Mouse (Mus musculus) lung, embryonic 14.5 days (tissue): ENCODE results near the gene Rapgef1. TPM values are rescaled to one million over a fixed set of nuclear protein-coding genes. Genes with fewer than 3 reads are reported as not detected.
A peak's percentile ranks its signal among the peaks of the same experiment; 100 is the strongest.

Source experiments
- ATAC-seq: fragments of 200-750 bp; cut with Nextera tagmentation; 2 replicates; pipeline ENCODE4 v1.8.0; 2017; ENCODE audit warnings: mild to moderate bottlenecking, moderate TSS enrichment, moderate library complexity; ENCODE audit not compliant: insufficient read depth
- DNase-seq: peaks from one replicate; pipeline ENCODE4 v3.0.0-alpha.2; 2015
- H3K27ac ChIP-seq: fragments of 300-500 bp; sonication (generic); 2 replicates; pipeline ENCODE4 v1.5.1; 2014; ENCODE audit warnings: low read depth, mild to moderate bottlenecking, moderate library complexity
- H3K27me3 ChIP-seq: fragments of 300-500 bp; sonication (generic); 2 replicates; pipeline ENCODE4 v1.6.1; 2014; ENCODE audit warnings: low read length, control low read depth; ENCODE audit not compliant: insufficient read depth
- H3K36me3 ChIP-seq: fragments of 300-500 bp; sonication (generic); 2 replicates; pipeline ENCODE4 v1.6.1; 2014; ENCODE audit warnings: control low read depth; ENCODE audit not compliant: insufficient read depth
- H3K4me1 ChIP-seq: fragments of 300-500 bp; sonication (generic); 2 replicates; pipeline ENCODE4 v1.6.1; 2014; ENCODE audit warnings: antibody characterized with exemption, control low read depth; ENCODE audit not compliant: insufficient read depth
- H3K4me2 ChIP-seq: fragments of 300-500 bp; sonication (generic); 2 replicates; pipeline ENCODE4 v1.6.1; 2014; ENCODE audit warnings: mild to moderate bottlenecking
- H3K4me3 ChIP-seq: fragments of 300-500 bp; sonication (generic); 2 replicates; pipeline ENCODE4 v1.5.1; 2014; ENCODE audit warnings: low read depth, low read length
- H3K9ac ChIP-seq: fragments of 300-500 bp; sonication (generic); 2 replicates; pipeline ENCODE4 v1.6.1; 2014
- H3K9me3 ChIP-seq: fragments of 300-500 bp; sonication (generic); 2 replicates; pipeline ENCODE4 v1.6.1; 2016; ENCODE audit warnings: low read depth, low read length, control low read depth
- CTCF ChIP-seq: IDR thresholded peaks from 2 replicates; pipeline ENCODE4 v1.5.1; 2016; ENCODE audit warnings: antibody characterized with exemption, low read depth
- WGBS: fragments of 180-500 bp; shearing (Covaris S2); extraction: QIAGEN DNeasy Blood & Tissue Kit; methylation state at CpG from one replicate; pipeline ENCODE4 v1.1.7; 2014; 5-methylcytosine and 5-hydroxymethylcytosine counted together
- polyA plus RNA-seq: library from polyadenylated mRNA; unstranded; fragments of >200 nt; fragmentation: Nextera tagmentation; extraction: Ambion mirVana; gene quantifications from 2 replicates; pipeline ENCODE4 v1.2.1, GENCODE M21; 2014

Gene Rapgef1
- polyA plus RNA-seq, 1 experiment from 2014 or later = 20.5 TPM

DNA sequence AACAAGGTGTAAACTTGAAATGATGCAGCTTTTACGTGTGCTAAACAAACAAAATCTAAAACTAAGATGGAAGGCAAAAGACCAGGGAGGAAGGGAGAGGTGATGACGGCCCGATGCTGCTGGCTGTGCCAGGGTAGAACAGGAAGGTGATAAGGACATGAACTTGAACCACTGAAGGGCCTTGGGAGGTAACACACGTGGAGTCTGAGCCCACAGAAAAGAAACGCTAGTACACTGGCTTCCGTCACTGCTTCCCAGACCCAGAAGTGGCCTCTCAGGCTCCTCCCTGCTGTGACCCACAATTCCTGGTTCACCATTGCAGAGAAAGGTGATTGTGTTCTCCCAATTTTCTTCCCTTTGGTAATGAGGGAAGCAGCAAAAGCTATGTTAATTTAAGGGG is 13.1 kb upstream of the Rapgef1 start:
- no peak overlapping the region for H3K9ac ChIP-seq
- TF ChIP-seq CTCF = no peak

DNA sequence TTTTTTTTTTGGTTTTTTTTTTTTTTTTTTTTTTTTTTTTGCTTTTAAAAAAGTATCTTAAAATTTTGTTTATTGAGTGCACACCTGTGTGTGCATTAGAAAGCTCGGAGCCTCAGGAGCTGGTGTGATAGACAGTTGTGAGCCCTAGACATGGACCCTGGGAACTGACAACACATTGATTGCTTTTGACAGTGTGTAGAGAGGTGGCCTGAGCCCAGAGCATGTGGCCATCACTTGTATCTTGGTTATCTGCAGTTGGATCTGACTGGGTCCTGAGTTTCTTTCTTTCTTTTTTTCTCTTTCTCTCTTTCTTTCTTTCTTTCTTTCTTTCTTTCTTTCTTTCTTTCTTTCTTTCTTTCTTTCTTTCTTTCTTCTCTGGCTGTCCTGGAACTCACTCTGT is 2.2 kb upstream of the Rapgef1 start:
- Histone ChIP-seq H3K9me3 (no peaks in the 10 kb centered on the region), H3K4me3 (no peak overlapping the region), H3K4me1 (peaks cover 6% of the 10 kb centered on the region), H3K36me3 (no peaks in the 10 kb centered on the region), H3K4me2 (no peak overlapping the region), H3K27me3 (no peaks in the 10 kb centered on the region), H3K27ac (no peak overlapping the region), H3K9ac (no peak overlapping the region)
- WGBS = 81% methylated on average over 1 of the region's 1 CpGs
- TF ChIP-seq CTCF = no peak
- ATAC-seq (no peak), DNase-seq (no peak)

More for the DNA sequence above, 13.1 kb upstream of the Rapgef1 start:
- no peak overlapping the region for H3K4me3 ChIP-seq
- H3K4me2 ChIP-seq = no peak overlapping the region
- no peaks in the 10 kb centered on the region for H3K4me1 ChIP-seq
- WGBS = 27% methylated on average over 6 of the region's 6 CpGs
- DNase-seq (no peak), ATAC-seq (no peak)
- H3K9me3 ChIP-seq = no peaks in the 10 kb centered on the region
- no peak overlapping the region for H3K27ac ChIP-seq
- H3K36me3 ChIP-seq = no peaks in the 10 kb centered on the region
- no peaks in the 10 kb centered on the region for H3K27me3 ChIP-seq

DNA sequence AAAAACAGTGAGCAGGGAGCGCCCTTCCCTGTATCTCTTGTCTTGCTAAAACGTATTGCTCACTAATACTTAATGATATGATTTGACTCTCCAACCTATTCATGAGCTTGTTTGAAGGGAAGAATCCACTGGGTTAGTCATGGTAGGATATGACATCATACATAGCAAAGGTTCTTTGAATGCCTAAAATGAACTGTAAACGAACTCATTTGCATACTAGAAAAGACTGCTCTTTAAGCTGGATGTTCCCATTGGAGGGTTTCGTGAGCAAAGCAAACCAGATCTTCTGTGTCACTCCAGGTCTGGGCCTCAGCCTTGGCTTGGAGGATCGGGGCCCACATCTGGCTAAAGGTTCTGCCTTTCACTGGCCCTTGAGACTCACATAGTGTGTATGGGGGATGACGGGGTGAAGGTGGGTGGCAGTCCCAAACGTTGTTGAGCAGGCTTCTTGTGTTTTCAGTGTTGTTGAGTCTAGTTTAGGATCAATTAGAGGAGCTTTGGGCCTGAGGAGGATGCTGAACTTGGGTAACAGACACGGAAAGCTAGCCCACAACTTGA is 515 bp upstream of the Rapgef1 start:
- peak overlapping the region; percentile 67; the same call in 1 of the 2 replicates for H3K4me2 ChIP-seq
- H3K36me3 ChIP-seq = no peaks in the 10 kb centered on the region
- H3K9ac ChIP-seq = no peak overlapping the region
- no peaks in the 10 kb centered on the region for H3K9me3 ChIP-seq
- DNase-seq = no peak
- no peak overlapping the region for H3K4me3 ChIP-seq
- H3K4me1 ChIP-seq = peaks cover 6% of the 10 kb centered on the region
- ATAC-seq = no peak
- WGBS = 62% methylated on average over 8 of the region's 8 CpGs
- TF ChIP-seq CTCF = no peak
- no peaks in the 10 kb centered on the region for H3K27me3 ChIP-seq
- no peak overlapping the region for H3K27ac ChIP-seq

DNA sequence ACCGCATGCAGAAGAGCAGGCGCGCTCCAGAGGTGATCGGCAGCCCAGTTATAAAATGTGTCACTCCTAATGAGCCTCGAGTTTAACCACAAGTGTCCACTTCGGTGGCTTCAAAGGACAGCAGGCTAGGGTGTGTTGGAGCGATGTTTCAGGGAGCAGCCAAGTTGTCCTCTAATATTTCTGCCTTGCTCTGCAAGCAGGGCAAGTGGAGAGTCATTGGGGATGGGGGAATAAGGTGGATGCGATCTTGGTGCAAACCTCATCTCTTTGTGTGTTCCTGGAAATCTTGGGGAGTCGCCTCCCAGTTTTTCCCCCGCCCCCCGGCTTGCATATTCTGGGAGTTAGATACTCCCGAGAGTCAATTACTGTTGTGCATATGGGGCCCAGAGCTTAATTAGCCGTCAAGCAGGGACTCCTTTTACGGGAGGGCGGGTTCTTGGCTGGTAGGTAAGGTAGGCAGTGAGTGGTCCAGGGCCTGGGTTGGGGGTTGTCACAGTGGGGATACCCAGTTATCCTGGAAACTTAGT is 844 bp downstream of the Rapgef1 start:
- H3K36me3 ChIP-seq = no peaks in the 10 kb centered on the region
- peak overlapping the region; percentile 73 for H3K4me3 ChIP-seq
- H3K4me2 ChIP-seq = peak overlapping the region; percentile 67
- H3K27me3 ChIP-seq = no peaks in the 10 kb centered on the region
- H3K9ac ChIP-seq = peak overlapping the region; percentile 94
- ATAC-seq (no peak), DNase-seq (no peak)
- WGBS = 2% methylated on average over 15 of the region's 15 CpGs
- H3K4me1 ChIP-seq = peaks cover 6% of the 10 kb centered on the region
- H3K9me3 ChIP-seq = no peaks in the 10 kb centered on the region
- H3K27ac ChIP-seq = peak overlapping the region; percentile 89
- no peak for TF ChIP-seq CTCF

DNA sequence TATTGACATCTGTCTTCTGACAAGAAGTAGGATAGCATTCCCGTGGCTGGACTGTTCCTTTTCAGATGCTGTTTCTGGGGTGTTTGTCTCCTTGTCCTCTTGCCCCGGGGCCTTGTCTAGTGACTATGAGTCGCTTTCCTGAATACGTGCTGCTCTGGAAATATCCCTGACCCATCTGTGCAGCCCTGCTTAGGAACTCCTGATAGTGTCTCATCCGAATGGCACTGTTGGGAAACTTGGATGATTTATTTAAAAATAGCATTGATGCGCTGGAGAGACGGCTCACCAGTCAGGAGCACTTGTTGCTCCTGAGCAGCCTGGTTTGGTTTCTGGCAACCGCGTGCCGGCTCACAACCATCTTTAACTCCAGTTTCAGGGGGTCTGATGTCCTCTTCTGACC is 1.6 kb downstream of the Rapgef1 start:
- no peak for TF ChIP-seq CTCF

DNA sequence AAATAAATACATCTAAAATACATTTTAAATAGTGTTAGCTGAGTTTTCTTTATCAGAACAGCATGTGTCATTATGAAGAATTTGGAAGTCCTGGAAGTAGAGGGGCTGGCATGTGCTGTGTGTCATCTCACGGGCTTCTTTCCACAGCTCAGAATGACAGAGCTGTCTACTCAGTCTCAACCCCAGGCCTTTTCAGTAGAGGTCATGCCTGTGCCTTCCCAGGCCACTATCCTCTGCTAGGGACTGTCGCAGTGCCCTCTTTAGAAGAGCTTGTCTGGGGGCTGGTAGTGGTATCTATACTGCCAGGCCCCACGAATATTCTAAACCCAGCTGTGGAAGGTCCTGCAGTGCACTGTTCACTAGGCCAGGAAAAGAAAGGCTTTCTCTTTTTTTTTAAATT is 2.1 kb downstream of the Rapgef1 start:
- Histone ChIP-seq H3K36me3 (no peaks in the 10 kb centered on the region), H3K27me3 (no peaks in the 10 kb centered on the region), H3K9ac (peak overlapping the region; percentile 94), H3K4me3 (no peak overlapping the region), H3K4me1 (peaks cover 6% of the 10 kb centered on the region), H3K9me3 (no peaks in the 10 kb centered on the region), H3K4me2 (peak overlapping the region; percentile 67), H3K27ac (no peak overlapping the region)
- 74% methylated on average over 3 of the region's 3 CpGs for WGBS
- TF ChIP-seq CTCF = no peak
- ATAC-seq (no peak), DNase-seq (no peak)

More for the DNA sequence above, 1.6 kb downstream of the Rapgef1 start:
- H3K4me3 ChIP-seq = peak overlapping the region; percentile 73; the same call in 1 of the 2 replicates
- 55% methylated on average over 10 of the region's 10 CpGs for WGBS
- no peaks in the 10 kb centered on the region for H3K27me3 ChIP-seq
- peaks cover 6% of the 10 kb centered on the region for H3K4me1 ChIP-seq
- DNase-seq = no peak
- H3K36me3 ChIP-seq = no peaks in the 10 kb centered on the region
- H3K9me3 ChIP-seq = no peaks in the 10 kb centered on the region
- peak overlapping the region; percentile 67 for H3K4me2 ChIP-seq
- H3K27ac ChIP-seq = no peak overlapping the region
- peak overlapping the region; percentile 94 for H3K9ac ChIP-seq
- no peak for ATAC-seq

DNA sequence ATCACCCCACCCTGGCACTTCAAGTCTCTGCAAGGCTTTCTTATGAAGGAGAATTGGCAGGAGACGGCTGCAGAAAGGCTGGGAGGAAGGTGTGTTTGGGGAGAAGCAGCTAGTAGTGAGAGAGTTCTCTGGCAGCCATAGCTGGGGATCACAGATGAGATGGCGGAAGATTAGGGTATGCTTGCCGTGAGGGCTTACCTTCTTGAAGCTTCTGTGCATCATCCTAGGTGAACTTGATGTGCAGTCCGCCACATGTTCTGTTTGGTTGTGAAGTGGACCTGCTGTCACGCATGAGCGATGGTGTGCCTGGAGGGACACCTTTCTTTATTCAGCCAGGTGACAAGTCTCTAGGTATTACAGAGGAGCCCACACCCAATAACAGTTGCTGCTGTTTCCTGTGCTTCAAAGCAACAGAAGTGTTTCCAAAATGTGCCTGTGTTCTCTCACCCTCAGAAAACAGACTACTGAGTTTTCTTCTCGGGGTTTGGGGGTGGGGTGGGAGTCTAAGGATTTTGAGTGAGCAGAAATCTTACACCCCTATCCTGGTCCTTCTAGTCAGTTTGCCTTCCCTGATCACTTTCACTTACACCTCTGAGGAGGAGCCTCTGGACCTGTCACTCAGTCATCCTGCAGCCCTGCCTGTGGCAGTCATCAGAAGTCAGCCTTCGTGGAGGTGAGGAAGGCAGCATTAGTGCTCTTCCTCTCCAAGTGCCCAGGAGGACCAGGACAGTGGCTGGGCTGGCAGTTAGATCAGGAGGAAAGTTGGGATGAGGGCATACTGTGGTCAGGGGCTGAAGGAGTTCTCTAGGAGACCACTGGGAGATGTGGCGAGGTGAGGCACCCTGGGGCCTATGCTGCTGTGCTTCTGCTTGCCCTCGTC is 2.8 kb downstream of the Rapgef1 start:
- 82% methylated on average over 10 of the region's 10 CpGs for WGBS
- no peak for ATAC-seq
- peaks cover 6% of the 10 kb centered on the region for H3K4me1 ChIP-seq
- TF ChIP-seq CTCF = no peak
- no peaks in the 10 kb centered on the region for H3K9me3 ChIP-seq
- no peak overlapping the region for H3K9ac ChIP-seq
- DNase-seq = no peak
- H3K27ac ChIP-seq = no peak overlapping the region
- no peaks in the 10 kb centered on the region for H3K36me3 ChIP-seq
- no peak overlapping the region for H3K4me2 ChIP-seq
- no peaks in the 10 kb centered on the region for H3K27me3 ChIP-seq
- H3K4me3 ChIP-seq = no peak overlapping the region
